Mouse (Mus musculus) left cerebral cortex, postnatal 25 days (tissue): ENCODE measurements around the gene Gabarap. TPM values are rescaled to one million over a fixed set of nuclear protein-coding genes. Genes with fewer than 3 reads are reported as not detected.

Experiments used
- DNase-seq, 2 experiments: peaks; one replicate each; pipeline ENCODE4 v3.0.0; 2022; ENCODE audit warnings: low spot score in 2 of 2, mixed read lengths in 1 of 2
- intact Hi-C: fragments of 180-260 bp; cut with DNase I; formaldehyde crosslinking; loops from one replicate; pipeline ENCODE4 v1.15.1; 2025
- total RNA-seq, 2 experiments: library from RNA; stranded (reverse); gene quantifications; 2 replicates each; pipeline ENCODE4 v1.2.3; 2021

Gene Gabarap
- total RNA-seq, 2 experiments from 2014 or later: 217 to 218 TPM

DNA sequence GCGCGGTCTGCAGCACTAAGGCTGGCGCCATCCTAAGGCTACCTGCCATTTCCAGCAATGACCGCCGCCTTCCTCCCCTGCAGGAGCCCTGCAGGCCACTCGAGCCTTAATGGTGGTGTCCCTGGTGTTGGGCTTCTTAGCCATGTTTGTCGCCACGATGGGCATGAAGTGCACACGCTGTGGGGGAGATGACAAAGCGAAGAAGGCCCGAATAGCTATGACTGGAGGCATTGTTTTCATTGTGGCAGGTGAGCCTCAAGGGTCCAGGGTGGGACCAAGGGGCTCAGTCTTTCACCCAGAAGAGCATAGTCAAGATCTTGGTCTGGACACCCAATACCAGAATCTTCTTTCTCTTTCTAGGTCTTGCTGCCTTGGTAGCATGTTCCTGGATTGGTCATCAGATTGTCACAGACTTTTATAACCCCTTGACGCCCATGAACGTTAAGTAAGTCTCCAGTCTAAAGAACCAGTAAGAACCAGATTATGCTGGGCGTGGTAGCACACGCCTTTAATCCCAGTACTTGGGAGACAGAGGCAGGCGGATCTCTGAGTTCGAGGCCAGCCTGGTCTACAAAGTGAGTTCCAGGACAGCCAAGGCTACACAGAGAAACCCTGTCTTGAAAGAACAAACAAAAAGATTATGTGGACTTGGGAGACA is 24.0 kb upstream of the Gabarap start:
- DNase-seq: no peak
- intact Hi-C loops: no loop called here

DNA sequence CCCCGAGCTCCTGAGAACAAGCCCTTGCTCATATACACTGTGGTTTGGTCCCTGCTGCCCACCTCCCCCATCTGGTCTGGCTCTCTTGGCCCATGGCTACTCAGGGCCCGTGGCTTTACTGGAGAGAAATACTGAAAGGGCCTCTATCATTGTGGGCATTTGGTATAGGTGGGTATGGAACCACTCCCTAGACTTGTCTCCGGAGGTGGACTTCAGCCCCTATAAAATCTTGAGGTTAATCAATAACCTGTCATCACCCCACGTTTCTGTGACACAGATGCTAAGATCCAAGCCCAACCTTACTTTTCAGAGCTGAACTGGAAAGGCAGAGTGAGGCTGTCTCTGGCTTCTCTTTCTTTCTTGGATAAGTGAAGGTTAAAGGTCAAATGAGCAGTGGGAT is 22.1 kb upstream of the Gabarap start:
- no peak for DNase-seq
- intact Hi-C loops: no loop called here

DNA sequence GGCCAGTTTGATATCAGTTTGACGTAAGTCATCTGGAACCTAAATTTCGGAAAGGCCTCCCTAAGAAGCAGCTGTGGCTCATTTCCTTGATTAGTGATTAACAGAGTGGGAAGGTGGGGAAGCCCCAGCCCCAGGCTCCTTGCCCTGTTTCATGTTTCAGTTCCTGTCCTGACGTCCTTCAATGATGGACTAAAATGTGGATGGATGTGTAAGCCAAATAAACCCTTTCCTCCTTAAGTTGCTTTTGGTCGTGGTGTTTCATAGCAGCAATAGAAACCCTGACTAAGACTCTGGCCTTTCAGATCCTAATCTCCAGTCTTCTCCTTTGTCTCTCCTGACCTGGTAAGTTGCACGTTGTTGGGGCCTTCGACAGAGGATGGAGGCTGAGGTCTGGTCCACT is 20.7 kb upstream of the Gabarap start:
- intact Hi-C loops: no loop called here
- no peak for DNase-seq

DNA sequence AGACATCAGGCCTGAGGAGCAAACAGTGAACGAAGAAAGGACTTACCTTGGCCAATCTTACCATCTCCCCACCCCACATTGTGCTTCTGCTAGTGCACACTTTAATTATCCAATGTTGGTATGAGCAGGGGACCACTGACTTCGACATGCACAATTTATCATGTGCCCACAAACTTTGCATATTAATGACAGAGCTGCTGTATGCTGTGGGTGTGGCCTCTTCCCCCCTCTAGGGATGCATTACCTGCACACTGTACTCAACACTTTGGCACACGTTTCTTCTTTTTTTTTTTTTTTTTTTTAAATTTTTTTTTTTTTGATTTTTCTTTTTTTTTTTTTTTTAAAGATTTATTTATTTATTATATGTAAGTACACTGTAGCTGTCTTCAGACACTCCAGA is 20.2 kb upstream of the Gabarap start:
- intact Hi-C loops: no loop called here

DNA sequence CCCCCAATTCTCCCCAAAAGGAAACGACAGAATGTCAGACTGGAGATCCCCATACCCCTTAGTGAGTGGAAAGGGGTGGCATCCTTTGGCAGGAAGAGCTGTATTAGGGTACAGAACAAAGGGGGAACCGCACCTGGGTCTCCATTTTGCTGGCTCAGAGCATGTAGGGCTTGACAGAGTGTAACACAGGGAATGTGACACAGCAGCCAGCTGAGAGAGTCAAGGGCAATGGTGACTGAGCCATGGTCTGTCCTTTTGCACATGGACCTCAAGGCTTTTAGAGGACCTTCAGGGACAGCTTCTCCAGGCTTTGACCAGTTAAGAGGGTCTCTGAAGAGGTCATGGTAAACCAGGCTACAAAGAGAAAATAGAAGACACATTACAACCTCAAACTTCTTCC is 16.0 kb upstream of the Gabarap start:
- intact Hi-C loops: no loop called here
- no peak for DNase-seq

More for the DNA sequence above, 20.2 kb upstream of the Gabarap start:
- DNase-seq: no peak

DNA sequence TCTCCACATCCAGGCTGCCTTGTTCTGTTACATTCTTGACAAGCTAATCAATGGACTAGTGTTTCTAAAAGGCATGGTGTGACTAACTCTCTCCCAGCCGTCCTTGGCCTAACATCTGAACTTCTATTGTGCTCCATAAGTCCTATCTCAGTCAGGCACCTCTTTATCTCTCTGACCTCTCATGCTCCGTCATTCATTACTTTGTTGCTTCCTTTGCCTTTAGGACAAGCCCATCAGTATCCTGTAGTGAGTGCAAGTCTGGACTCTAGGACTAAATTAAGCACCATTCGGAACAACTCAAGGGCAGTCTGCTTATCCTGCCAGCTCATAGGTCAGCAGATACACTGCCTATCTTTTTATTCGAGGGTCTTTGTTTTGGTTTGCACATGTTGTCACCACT is 14.7 kb upstream of the Gabarap start:
- DNase-seq: no peak
- intact Hi-C loops: no loop called here

DNA sequence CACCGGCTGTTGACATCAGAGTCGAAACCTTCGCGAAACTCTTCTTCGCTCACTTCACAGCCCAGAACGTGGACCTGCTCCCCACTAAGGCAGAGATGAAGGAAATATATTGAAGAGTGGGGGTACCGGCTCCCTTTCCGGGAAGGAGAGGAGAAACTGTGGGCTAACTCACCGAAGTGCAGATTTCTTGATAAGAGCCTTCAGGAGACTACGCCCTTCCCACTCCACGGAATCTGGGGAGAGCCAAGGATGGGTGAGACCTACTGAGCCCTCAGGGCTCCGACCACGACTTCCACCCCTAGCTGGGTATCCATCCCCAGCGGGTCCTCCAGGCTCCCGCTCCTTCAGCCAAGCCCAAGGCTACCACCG is 11.1 kb upstream of the Gabarap start:
- no peak for DNase-seq
- intact Hi-C loops: loop anchor here (1.0 to 5.0 kb wide), 3 partner anchors 10 to 58 kb away; partner anchors contain the start of genes Eif5a and Ybx2

DNA sequence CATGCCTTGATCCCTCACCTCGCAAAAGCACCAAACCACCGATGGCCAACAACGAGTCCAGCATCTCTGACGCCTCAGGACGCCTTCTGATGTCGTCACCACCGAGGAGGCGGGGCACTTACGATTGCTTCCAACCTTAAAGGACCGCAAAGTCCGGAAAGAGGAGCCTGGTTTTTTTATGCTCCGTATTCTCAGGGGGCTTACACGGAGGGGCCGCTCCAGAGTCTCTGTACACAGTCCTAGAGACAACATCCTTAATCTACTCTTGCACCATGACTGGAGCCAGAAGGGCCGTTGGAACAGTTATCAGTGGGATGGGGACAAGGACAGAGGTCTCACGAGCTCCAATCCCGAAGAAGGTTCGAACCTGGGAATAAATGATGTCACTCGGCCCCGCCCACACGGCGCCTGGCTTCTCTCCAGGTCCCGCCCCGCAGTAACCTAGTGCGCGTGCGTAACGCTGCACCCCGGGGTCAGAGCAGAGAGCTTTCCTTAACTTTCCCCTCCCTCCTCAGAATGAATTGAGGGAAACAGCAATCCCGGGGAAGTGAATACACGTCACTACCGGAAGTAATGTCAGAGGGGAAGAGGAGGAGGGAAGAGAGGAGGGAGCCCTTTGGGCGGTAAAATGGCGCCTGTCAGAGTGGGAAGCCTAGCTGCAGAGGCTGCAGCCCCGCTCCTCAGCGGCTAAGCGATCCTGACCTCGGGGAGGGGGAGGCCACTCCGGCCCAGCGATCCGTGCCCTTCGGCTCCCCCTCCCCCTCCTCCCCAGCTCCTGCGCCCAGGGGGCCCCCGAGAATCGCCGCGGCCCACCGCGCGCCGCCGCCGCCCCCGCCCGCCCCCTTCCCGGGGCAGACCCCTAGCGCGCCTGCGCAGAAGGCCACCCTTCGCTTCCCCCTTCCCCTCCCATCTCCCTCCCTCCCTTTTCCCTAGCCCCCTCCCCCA is 10.5 kb upstream of the Gabarap start:
- intact Hi-C loops: loop anchor here (1.0 to 5.0 kb wide), 3 partner anchors 10 to 58 kb away; partner anchors contain the start of genes Eif5a and Ybx2

DNA sequence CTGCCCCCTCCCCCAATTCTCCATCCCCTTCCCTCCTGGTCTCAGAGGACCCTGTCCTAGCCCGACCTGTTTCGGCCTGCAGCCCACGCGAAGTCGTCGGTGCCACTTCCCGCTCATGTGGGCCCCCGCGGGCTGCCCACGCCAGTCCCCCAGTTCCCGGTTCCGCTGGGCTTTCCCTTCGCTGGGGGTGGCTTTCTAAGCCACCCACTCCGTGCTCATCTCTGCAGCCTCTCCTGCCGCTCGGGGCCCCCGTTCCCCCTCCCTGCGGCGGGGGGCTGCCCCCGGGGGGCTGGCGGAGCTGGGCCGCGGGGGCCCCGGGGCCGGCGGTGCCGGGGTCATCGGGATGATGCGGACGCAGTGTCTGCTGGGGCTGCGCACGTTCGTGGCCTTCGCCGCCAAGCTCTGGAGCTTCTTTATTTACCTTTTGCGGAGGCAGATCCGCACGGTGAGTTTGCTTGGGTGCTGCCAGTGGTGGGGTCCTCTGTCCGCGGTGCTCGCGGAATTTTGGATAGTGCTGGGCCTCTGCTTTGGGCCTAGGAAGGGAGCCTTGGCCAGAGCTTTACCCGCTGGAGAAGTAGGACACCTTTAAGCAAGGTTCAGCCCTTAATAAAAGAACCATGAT is 9.7 kb upstream of the Gabarap start, which contains the start of gene Ctdnep1:
TSS of gene Ctdnep1 (plus strand) at position 16 of the 622 bp plus-strand sequence.
- DNase-seq: no peak
- intact Hi-C loops: loop anchor here (2.0 to 5.0 kb wide), 2 partner anchors 46 to 59 kb away; partner anchors contain the start of genes Eif5a and Ybx2

More for the DNA sequence above, 10.5 kb upstream of the Gabarap start:
- DNase-seq: peak; percentile 98 to 99

DNA sequence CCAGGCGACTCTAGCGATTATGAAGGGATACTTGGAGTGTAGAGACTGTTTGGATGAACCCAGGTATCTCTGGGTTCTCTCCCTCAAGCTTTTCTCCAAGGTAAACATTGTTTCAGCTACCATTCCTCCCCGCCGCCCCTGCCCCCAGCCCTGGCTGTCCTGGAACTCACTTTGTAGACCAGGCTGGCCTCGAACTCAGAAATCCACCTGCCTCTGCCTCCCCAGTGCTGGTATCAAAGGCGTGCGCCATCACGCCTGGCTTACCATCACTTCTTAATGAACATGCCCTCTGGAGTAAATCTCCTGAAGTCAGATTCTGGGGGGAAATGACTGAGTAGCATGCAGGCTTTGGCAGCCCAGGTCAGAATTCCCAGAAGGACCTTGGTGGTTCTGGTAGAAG is 8.7 kb upstream of the Gabarap start, which contains the start of gene Elp5:
TSS of gene Elp5 (minus strand) at position 293 of the 400 bp plus-strand sequence.
- intact Hi-C loops: loop anchor here (5.0 kb wide), 1 partner anchor 60 kb away; the partner anchor contains the start of gene Eif5a
- DNase-seq: no peak

DNA sequence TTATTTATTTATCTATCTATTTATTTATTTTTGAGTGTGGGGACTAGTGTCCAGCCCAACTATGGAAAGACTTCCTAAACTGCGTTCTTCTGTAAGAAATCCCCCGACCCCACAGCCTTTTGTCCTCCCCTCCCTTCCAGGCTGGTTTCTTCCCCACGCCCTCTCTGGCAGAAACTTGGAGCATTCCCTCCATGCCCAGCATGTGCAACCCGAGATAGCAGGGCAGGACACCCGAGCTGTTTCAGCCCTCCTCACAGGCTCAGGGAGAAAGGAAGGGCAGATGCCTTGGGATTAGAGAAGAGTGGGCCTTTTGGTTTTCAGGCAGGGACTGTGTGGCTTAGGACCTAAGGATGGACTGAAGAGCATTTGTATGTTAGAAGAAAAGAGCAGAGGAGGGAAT is 8.1 kb upstream of the Gabarap start:
- DNase-seq: no peak
- intact Hi-C loops: loop anchor here (5.0 kb wide), 1 partner anchor 61 kb away; the partner anchor contains the start of gene Eif5a

DNA sequence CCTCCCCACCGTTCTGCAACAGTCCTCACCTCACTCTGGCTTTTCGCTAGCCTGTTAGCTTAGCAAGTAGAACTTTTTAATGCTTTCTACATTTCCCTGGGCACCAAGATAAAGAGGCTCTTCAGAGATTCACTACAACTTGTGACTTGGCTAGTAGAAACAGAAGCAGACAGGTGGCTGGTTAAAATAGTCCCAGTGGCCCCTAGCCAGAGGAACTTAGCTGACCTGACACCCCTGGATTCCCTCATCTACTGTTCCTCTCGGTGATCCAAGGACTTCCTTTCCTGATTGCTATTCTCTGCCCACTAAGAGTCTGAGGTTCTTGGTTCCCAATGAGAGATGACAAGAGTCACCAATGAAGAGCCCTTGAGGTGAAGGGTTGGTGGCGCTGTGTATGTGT is 7.6 kb upstream of the Gabarap start:
- intact Hi-C loops: loop anchor here (5.0 kb wide), 1 partner anchor 61 kb away; the partner anchor contains the start of gene Eif5a
- DNase-seq: no peak

DNA sequence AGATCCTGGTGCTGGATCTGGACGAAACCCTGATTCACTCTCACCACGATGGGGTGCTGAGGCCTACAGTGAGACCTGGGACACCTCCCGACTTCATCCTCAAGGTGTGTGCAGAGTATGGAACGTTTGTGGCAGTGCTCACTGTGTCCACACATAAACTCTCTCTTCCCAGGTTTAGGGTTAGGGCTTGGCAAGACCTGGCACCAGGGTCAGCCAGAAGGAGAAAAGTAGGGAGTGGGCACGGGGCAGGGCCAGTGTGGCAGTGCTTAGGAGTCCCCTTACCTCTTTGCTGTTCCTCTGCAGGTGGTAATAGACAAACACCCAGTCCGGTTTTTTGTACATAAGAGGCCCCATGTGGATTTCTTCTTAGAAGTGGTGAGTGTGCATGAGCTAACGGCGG is 6.5 kb upstream of the Gabarap start:
- DNase-seq: no peak
- intact Hi-C loops: loop anchor here (5.0 kb wide), 1 partner anchor 62 kb away; the partner anchor contains the start of gene Eif5a

DNA sequence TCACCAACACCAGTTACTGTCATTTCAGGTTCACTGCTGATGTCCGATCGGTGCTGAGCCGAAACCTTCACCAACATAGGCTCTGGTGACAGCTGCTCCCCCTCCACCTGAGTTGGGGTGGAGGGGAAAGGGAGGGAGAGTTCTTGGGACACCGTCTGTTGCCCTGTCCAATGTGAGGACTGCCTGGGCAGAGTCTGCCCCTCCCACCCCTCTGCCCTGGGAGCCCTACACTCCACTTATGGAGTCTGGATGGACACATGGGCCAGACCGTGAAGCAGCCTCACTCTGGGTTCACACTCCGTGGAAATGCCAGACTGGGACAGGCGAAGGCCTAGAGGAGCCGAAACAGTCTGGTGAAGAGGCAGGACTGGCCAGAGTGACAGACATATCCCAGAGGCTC is 994 bp upstream of the Gabarap start:
- DNase-seq: no peak
- intact Hi-C loops: loop anchor here (1.0 kb wide), 1 partner anchor 10 kb away; no protein-coding TSS in a partner anchor

DNA sequence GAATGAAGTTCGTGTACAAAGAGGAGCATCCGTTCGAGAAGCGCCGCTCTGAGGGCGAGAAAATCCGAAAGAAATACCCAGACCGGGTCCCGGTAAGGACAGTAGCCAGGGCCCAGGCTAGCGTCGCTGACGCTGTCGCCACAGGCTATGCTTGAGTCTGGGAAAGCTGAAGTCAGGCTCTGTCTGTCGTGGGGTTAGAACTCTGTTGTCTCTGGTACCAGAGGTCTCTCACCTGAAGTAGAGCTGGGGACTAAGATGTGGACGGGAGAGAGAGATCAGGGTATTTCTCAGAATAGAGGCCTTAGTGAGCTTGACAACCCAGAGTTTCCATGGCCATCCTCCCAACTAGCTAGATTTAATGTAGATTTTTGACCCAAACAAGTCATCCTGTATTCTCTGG is 768 bp downstream of the Gabarap start:
- intact Hi-C loops: no loop called here
- no peak for DNase-seq

DNA sequence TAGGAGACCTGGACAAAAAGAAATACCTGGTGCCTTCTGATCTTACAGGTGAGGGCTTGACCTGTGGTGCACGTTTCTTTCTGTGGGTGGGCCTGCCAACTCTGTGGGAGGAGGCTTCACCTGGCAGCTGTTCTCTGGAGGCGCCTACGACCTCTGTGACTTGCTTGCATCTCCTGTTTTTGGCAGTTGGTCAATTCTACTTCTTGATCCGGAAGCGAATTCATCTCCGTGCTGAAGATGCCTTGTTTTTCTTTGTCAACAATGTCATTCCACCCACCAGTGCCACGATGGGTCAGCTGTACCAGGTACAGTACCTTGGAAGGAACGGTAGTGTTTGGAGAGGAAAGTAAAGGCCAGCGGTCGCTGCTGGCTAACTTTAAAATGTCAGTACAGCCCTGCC is 1.5 kb downstream of the Gabarap start:
- intact Hi-C loops: no loop called here
- no peak for DNase-seq

DNA sequence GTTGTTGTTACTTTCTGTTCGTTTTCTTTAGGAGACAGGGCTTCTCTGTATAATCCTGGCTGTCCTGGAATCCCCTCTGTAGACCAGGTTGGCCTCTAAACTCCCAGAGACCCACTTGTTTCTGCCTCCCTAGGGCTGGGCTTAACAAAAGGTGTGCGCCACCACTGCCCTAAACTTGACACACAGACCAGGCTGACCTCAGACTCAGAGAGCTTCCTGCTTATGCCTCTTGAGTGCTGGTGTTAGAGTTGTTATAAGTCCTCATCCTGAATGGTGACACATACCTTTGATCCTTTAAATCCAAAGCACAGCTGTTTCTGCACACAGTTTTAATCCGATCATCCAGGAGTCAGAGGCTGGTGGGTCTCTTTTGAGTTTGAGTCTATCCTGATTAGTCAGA is 2.0 kb downstream of the Gabarap start:
- DNase-seq: no peak
- intact Hi-C loops: no loop called here

DNA sequence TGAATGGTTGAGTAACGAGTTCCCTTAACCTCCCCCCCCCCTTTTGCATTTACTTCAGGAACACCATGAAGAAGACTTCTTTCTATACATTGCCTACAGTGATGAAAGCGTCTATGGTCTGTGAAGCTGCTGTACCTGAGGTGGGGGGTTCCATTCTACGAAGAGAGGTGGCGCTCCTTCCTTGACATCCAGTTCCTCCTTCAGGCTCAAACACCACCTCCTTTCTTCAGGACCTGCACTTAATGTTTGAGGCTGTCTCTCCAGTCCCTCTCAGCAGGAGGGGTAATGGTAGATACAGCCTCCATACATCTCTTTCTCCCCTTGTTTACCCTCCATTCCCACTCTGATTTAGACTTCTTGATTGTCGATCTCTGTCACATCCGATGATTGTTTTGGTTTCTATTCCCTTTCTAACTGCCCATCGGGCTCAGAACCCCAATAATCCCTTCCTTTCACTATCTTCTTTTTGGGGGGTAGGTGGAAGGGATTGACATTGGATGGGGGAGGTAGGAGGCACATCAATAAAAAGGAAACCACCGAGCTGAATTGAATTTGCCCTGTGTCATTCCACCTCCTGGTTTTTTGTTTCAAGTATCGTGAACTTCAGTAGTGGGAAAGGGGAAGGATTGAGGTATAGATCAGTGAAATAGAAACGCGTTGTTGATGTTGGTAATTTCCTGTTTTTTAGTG is 3.6 kb downstream of the Gabarap start:
- intact Hi-C loops: no loop called here
- DNase-seq: no peak

DNA sequence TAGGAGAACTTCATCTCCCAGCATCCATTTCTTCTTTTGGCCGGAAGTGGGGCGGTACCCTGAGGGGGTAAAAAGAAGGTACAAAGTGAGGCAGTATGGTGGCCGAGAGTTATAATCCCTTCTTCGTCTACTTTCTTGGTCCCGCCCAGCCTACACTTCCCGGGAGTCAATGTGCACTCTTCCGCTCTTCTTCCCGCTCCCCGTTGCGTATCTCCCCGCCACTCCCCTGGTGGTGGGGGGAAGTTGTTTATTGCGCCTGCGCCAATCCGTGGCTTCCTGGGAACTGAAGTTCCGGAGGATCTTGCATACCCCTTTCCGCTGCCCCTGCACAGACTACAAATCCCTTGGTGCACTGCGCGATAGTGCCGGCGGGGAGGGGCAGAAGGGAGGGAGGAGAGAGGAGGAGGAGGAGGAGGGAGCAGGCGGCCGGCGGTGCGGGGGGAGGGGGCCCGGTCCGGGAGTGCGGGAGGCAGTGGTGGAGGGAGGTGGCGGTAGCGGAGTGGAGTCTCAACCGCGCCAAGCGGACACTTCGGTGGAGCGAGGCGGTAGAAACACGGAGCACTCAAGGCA is 4.5 kb downstream of the Gabarap start, which contains the start of gene Phf23:
TSS of gene Phf23 (plus strand) at position 387 of the 570 bp plus-strand sequence.
- DNase-seq: peak; percentile 95 to 100
- intact Hi-C loops: no loop called here
